Comparison of ENCODE assay signal across 8 mouse cellular contexts in genomic region chr1:193588477-193589464, GRCm38 (mm10).
DNase-seq lines count a peak whose midpoint lies in the region; ATAC-seq lines count a peak whose summit lies in the region.

No protein-coding gene starts in this region.

- no peak overlapping the region for H3K27ac ChIP-seq in embryonic facial prominence, embryonic 11.5 days (replicated peaks; ENCODE audit: low read depth, low read length)
- H3K27ac ChIP-seq in heart, embryonic 10.5 days = peak overlapping the region; percentile 56
- no peak overlapping the region for H3K27ac ChIP-seq in kidney, embryonic 14.5 days (ENCODE audit: low read depth, low read length)

- no peaks in the 10 kb centered on the region for H3K9me3 ChIP-seq in embryonic facial prominence, embryonic 11.5 days (replicated peaks; ENCODE audit: control insufficient read depth, low read length)
- H3K9me3 ChIP-seq in heart, embryonic 10.5 days = no peaks in the 10 kb centered on the region
- H3K9me3 ChIP-seq in kidney, embryonic 14.5 days (ENCODE audit: control insufficient read depth, low read length) = no peaks in the 10 kb centered on the region

- no peak overlapping the region for H3K9ac ChIP-seq in embryonic facial prominence, embryonic 11.5 days (replicated peaks; ENCODE audit: low read length)
- no peak overlapping the region for H3K9ac ChIP-seq in kidney, embryonic 14.5 days (ENCODE audit: low read depth, low read length)

- H3K4me2 ChIP-seq in embryonic facial prominence, embryonic 11.5 days (ENCODE audit: low read depth, low read length) = no peak overlapping the region
- no peak overlapping the region for H3K4me2 ChIP-seq in kidney, embryonic 14.5 days (replicated peaks; ENCODE audit: low read depth, low read length)

- DNase-seq in CD4-positive helper T cell, adult 2 months (ENCODE audit: low read depth, low spot score) = peak; percentile 40
- peak; percentile 67 for DNase-seq in adrenal gland, postnatal 25 days
- DNase-seq in embryonic facial prominence, embryonic 11.5 days (ENCODE audit: low spot score) = peak; percentile 89
- peak; percentile 83 for DNase-seq in heart, embryonic 10.5 days (ENCODE audit: low spot score)
- DNase-seq in liver = peak; percentile 56
- peak; percentile 59 for DNase-seq in naive thymus-derived CD4-positive, alpha-beta T cell, adult 2 months (ENCODE audit: low read depth)
- peak; percentile 31 to 78 for DNase-seq in thymus, postnatal 10 days (ENCODE audit: low spot score in 2 of 2)

- H3K4me3 ChIP-seq in embryonic facial prominence, embryonic 11.5 days (ENCODE audit: low read depth, low read length) = no peak overlapping the region
- H3K4me3 ChIP-seq in heart, embryonic 10.5 days = no peak overlapping the region
- no peak overlapping the region for H3K4me3 ChIP-seq in kidney, embryonic 14.5 days (ENCODE audit: low read length)

- ATAC-seq in embryonic facial prominence, embryonic 11.5 days (replicated peaks; ENCODE audit: insufficient number of reproducible peaks, low FRiP score, low TSS enrichment, low read depth) = peak; percentile 78
- peak; percentile 73 for ATAC-seq in kidney, embryonic 14.5 days (ENCODE audit: low FRiP score, low TSS enrichment)

- H3K27me3 ChIP-seq in embryonic facial prominence, embryonic 11.5 days (ENCODE audit: control insufficient read depth, insufficient read depth, low read length) = no peaks in the 10 kb centered on the region
- no peaks in the 10 kb centered on the region for H3K27me3 ChIP-seq in heart, embryonic 10.5 days (ENCODE audit: insufficient read depth, poor library complexity, severe bottlenecking)
- no peaks in the 10 kb centered on the region for H3K27me3 ChIP-seq in kidney, embryonic 14.5 days (ENCODE audit: control insufficient read depth, insufficient read depth, low read length)

- H3K36me3 ChIP-seq in embryonic facial prominence, embryonic 11.5 days (replicated peaks; ENCODE audit: control insufficient read depth, insufficient read depth, low read depth, low read length) = no peaks in the 10 kb centered on the region
- H3K36me3 ChIP-seq in heart, embryonic 10.5 days = no peaks in the 10 kb centered on the region
- no peaks in the 10 kb centered on the region for H3K36me3 ChIP-seq in kidney, embryonic 14.5 days (ENCODE audit: control insufficient read depth, insufficient read depth, low read length)

- H3K4me1 ChIP-seq in embryonic facial prominence, embryonic 11.5 days (ENCODE audit: control insufficient read depth, insufficient read depth, low read length) = no peaks in the 10 kb centered on the region
- peaks cover 36% of the 10 kb centered on the region for H3K4me1 ChIP-seq in heart, embryonic 10.5 days
- H3K4me1 ChIP-seq in kidney, embryonic 14.5 days (ENCODE audit: control insufficient read depth, insufficient read depth, low read length) = peaks cover 9% of the 10 kb centered on the region

- 23% methylated on average over 12 of the region's 12 CpGs for WGBS in embryonic facial prominence, embryonic 11.5 days
- 25% methylated on average over 12 of the region's 12 CpGs for WGBS in heart, embryonic 10.5 days
- WGBS in kidney, embryonic 14.5 days = 23% methylated on average over 12 of the region's 12 CpGs
